Mouse (Mus musculus) gastrocnemius, postnatal 36 days (tissue): ENCODE measurements around the gene Gclm. TPM values are rescaled to one million over a fixed set of nuclear protein-coding genes. Genes with fewer than 3 reads are reported as not detected.

Experiments
- DNase-seq, 2 experiments: peaks; one replicate each; pipeline ENCODE4 v3.0.0; 2022
- intact Hi-C: fragments of 180-260 bp; cut with DNase I; formaldehyde crosslinking; loops from one replicate; pipeline ENCODE4 v1.15.1; 2025
- total RNA-seq, 2 experiments: library from RNA; stranded (reverse); gene quantifications; 2 replicates each; pipeline ENCODE4 v1.2.3; 2021

Gene Gclm
- total RNA-seq, 2 experiments from 2014 or later, result 32.2 to 47.4 TPM

GRCm38 (mm10) chr3:122290696-122291095, 45.3 kb downstream of the Gclm start:
- intact Hi-C loops, result no loop called here
- DNase-seq, result no peak

DNA sequence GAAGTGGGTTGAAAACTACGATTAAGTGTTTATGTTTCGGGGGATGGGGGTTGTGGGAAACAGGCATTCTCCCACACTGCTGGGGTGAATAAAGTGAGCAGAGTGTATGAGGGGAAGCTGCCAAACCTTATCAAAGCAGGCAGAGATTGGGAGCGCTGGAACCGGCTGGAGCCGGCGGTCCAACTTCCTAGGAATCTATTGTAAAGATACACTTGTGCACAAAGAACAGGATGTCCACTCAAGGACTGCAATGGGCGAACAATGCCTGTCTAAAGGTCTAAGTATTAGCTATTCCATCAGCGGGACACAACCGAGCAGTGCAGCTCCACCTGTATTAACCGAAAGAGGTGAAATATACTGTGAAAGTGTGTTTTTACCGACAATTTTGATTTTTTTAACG, 46.5 kb downstream of the Gclm start:
- intact Hi-C loops, result loop anchor here (2.0 kb wide), 1 partner anchor 17 kb away; the partner anchor contains the start of gene Dnttip2
- DNase-seq, result no peak

GRCm38 (mm10) chr3:122292300-122293222, 47.2 kb downstream of the Gclm start:
- peak; percentile 90 to 99 for DNase-seq
- intact Hi-C loops, result loop anchor here (2.0 kb wide), 1 partner anchor 18 kb away; the partner anchor contains the start of gene Dnttip2

GRCm38 (mm10) chr3:122293223-122293953, 48.0 kb downstream of the Gclm start:
- intact Hi-C loops, result loop anchor here (2.0 kb wide), 1 partner anchor 19 kb away; the partner anchor contains the start of gene Dnttip2
- DNase-seq, result peak in 1 of 2 experiments; percentile 84

DNA sequence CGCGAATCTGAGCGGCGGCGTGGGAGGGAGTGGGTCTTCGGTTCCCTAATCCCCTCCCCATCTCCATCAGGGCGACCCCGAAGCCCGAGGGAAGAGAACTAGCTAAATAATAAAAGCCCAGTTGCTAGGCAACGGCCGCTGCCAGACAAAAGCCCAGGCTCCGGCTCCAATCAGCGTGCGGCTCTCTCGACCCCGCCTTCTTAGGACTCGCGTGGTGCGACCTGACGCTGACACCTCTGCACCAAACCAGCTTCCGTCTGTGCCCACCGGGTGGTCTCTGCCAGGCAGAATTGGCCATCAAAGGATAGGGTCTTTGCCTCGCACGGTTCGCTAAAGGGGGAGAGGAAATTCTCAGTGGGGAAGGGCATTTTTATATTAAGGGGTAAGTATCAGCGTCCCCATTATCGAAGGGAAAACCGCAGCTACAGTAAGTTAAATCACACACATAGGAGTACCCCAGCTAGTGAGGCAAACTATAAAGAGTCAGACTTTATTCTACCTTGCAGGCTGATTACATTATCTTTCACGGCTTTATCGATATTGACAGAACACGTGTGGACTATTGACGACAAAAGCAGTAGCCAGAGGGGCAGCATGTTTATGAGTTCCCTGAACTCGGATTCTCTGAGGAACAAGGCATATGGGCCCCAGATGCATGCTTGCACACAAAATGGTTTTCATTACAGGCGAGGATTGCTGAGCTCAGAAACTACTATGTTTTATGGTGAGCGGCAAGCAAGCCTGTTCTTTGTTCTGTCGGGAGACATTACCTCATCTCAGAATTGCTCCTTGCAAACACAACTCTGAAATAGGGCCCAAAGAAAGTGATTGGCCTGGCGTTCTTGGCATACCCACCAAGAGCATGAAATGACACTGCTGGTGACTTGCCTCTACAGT, 48.8 kb downstream of the Gclm start, which contains the start of gene Bcar3:
Gene Bcar3 (plus strand): TSS at position 183 of the 897 bp plus-strand sequence.
- intact Hi-C loops, result loop anchor here (2.0 kb wide), 1 partner anchor 19 kb away; the partner anchor contains the start of gene Dnttip2
- peak; percentile 85 to 86 for DNase-seq

GRCm38 (mm10) chr3:122295511-122295910, 50.2 kb downstream of the Gclm start:
- intact Hi-C loops, result loop anchor here (5.0 kb wide), 1 partner anchor 342 kb away; no protein-coding TSS in a partner anchor
- peak in 1 of 2 experiments; percentile 31 for DNase-seq

DNA sequence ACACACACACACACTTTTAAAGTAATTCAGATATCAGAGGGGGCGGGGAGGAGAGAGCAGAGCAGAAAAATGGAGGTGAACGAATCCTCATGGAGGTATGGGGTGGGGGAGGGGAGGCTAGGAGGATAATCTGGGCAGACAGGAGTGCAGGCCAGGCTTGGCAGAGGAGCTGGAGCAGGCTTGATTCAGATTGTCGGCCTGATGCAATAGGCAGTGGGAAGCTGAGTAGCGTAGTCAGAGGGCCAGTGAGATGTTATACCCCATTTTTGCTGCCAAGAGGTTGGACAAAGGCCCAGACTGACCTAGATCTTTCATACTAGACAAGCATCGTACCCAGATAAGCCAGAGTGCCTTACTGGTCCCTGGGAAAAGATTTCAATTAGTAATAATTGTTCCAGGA, 51.6 kb downstream of the Gclm start:
- peak in 1 of 2 experiments; percentile 19 for DNase-seq
- intact Hi-C loops, result loop anchor here (5.0 kb wide), 1 partner anchor 340 kb away; no protein-coding TSS in a partner anchor

DNA sequence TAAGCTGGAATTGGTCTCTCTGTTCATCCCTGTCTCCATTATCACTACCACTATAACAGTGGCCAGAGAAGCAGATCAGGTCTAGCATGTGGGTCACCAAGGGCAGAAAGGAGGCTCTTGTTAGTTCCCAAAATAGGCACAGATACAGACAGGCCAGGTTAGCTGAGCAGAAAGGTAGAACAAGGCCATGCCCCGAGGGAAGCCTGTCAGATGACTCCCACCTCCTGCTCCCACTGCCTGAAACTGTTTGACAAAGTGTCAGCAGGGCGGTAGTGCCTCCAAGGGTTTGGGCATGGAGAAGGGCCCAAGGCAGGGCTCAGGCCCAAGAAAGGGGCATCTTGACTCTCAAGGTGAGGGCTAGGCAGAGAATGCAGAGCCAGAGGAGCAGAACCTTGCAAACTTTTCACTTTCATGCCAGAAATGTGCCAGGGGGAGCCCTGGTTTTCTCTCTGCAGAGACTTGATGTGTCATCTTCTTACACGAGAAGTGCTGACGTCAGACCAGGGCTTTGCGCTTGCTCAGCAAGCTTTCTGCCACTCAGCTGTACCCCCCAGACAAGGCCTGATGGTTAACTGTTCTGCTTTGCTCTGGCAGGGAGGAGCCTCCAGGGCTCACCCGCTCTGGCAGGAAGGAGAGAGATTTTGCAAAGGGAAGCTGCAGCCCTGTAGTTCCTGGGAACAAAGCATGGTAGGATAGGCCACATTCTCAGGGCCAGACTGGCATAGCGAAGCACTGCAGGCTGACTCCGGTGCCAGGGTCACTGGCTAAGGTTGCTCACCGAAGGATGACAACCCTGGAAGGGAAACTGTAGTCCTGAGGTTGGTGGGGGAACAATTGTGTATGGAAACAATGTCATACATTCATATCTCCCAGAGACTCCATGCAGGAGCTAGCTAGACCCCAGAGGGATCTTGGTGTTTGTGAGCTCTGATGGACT, 55.9 kb downstream of the Gclm start:
- intact Hi-C loops, result loop anchor here (10.0 kb wide), 1 partner anchor 604 kb away; no protein-coding TSS in a partner anchor
- DNase-seq, result no peak

GRCm38 (mm10) chr3:122304560-122304959, 59.2 kb downstream of the Gclm start:
- intact Hi-C loops, result loop anchor here (10.0 kb wide), 1 partner anchor 600 kb away; no protein-coding TSS in a partner anchor

DNA sequence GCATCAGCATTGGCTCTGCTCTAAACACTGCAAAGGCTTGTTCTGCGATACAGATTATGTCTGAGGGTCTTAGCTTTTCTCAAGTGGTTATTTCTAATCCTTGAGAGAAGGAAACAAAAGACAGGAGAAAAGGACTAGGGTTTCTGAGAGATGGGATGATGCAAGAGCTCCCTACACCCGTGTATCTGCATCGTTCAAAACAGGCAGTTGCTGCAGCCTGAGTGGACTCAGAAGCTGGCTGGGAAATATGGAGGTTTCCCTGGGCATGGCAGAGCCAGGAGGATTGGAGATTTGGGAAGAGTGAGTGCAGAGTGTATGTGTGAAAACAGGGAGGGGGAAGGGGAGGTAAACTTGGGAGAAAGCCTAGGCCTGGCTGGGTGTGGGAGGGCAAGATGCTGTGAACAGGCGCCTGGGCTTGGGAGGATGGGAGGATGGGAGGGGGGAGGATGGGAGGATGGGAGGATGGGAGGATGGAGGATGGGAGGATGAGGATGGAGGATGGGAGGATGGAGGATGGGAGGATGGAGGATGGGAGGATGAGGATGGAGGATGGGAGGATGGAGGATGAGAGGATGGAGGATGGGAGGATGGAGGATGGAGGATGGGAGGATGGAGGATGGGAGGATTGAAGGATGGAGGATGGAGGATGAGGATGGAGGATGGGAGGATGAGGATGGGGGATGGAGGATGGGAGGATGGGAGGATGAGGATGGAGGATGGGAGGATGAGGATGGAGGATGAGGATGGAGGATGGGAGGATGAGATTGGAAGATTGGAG, 62.7 kb downstream of the Gclm start:
- intact Hi-C loops, result loop anchor here (10.0 kb wide), 1 partner anchor 597 kb away; no protein-coding TSS in a partner anchor
- no peak for DNase-seq

More at GRCm38 (mm10) chr3:122304560-122304959, 59.2 kb downstream of the Gclm start:
- no peak for DNase-seq

GRCm38 (mm10) chr3:122308981-122309380, 63.6 kb downstream of the Gclm start:
- intact Hi-C loops, result loop anchor here (10.0 kb wide), 1 partner anchor 596 kb away; no protein-coding TSS in a partner anchor

GRCm38 (mm10) chr3:122312078-122312477, 66.7 kb downstream of the Gclm start:
- intact Hi-C loops, result loop anchor here (1.0 to 5.0 kb wide), 2 partner anchors 70 to 154 kb away; no protein-coding TSS in a partner anchor
- DNase-seq, result peak; percentile 77 to 87

More at GRCm38 (mm10) chr3:122308981-122309380, 63.6 kb downstream of the Gclm start:
- DNase-seq, result no peak

- intact Hi-C loops, result loop anchor here (1.0 to 5.0 kb wide), 2 partner anchors 69 to 153 kb away; no protein-coding TSS in a partner anchor
- DNase-seq, result no peak
These were observed 67.7 kb downstream of the Gclm start for GRCm38 (mm10) chr3:122312936-122313629.

DNA sequence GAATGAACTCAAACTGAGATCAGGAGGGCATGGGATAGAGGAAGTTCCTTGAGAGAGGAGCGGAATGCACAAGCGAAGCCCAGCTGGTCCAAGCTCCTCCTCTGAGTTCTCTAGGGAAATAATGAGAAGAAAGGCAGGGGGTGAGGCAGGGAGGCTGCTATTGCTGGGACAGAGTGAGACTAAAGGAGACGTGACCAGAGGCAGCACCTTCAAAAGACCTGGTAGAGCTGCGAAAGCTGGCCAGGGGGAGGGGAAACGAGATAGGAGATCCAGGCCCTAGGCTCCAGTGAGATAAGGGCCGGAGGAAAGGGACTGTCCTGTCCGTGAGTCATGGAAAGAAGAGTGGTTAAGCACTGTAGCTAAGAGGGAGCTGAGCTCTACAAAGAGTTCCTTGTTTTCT, 68.6 kb downstream of the Gclm start:
- intact Hi-C loops, result loop anchor here (5.0 kb wide), 1 partner anchor 68 kb away; no protein-coding TSS in a partner anchor
- no peak for DNase-seq

- no peak for DNase-seq
- intact Hi-C loops, result no loop called here
These were observed 71.3 kb downstream of the Gclm start for GRCm38 (mm10) chr3:122316621-122317020.

DNA sequence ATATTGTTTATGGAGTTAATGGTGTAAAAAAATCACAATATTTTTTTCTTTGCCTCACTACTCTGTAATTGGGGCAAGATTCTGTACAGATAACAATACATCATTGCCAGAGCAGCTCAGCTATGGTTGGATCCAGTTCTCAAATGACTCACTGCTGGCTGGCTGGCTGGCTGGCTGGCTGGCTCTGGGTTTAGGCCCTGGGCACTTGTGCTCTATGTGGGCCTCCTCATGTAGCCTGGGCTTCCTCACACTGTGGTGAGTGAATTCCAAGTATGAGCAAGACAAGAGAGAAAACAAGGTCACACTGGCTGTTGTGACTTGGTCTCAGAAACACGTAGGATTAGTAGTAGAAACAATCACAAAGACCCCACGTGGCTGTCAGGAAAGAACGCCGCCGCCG, 72.0 kb downstream of the Gclm start:
- peak in 1 of 2 experiments; percentile 33 for DNase-seq
- intact Hi-C loops, result no loop called here
